ENCODE assay signal across 16 mouse cellular contexts in the genomic region with DNA sequence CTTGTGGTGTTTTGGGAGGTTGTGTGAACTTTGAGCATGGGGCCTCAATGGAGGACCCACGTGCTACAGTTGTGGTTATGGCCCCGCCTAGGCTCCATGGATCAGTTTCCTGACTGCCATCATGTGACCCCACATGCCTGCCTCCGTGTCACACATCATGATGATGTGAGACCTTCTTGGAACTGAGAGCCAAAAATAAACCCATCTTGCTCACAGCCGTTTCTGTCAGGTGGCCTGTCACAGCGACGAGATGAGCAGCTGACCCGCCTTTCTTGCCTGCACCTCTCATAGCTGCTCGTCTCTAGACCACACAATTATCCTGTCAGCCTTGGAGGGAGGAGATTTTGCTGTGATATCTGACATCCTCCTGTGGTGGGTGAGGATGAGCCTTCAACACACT.
DNase-seq lines count a peak whose midpoint lies in the region; ATAC-seq and TF ChIP-seq lines count a peak whose summit lies in the region.
"Had no signal": no experiment of that assay in that cellular context is flagged by ENCODE, and none has a peak within 500 bp of the region (broad histone marks: within the 10 kb centered on the region; RNA-seq: fewer than 3 reads in every experiment).

No protein-coding gene starts in this region.

- 0 out of 2 replicates have a peak, but pooled peaks cover 16% of the 10 kb centered on the region for H3K4me1 ChIP-seq in heart, postnatal 0 days (ENCODE audit: control insufficient read depth, insufficient read depth)
- H3K4me1 ChIP-seq in CH12.LX (ENCODE audit: control insufficient read depth in 1 of 2, insufficient read depth in 2 of 2): peaks cover 29 to 40% of the 10 kb centered on the region in 2 experiments
- H3K4me1 ChIP-seq: limb, embryonic 15.5 days; midbrain, embryonic 12.5 days had no signal

- dilution Hi-C loops in CH12.LX (cut with MboI; ENCODE audit: extremely low pct_ligation_motif_present, extremely low pct_unique_long_range_greater_than_20kb, low sequenced_read_pairs): no loop called here

- TF ChIP-seq RAD21 in CH12.LX (IDR thresholded peaks at IDR 0.05; ENCODE audit: low read depth, low read length): no peak

- in situ Hi-C loops in CH12.LX (cut with MboI; ENCODE audit: low pct_ligation_motif_present, low pct_unique_long_range_greater_than_20kb, low sequenced_read_pairs): no loop called here

- TF ChIP-seq CTCF in heart, postnatal 0 days (IDR thresholded peaks at IDR 0.05; ENCODE audit: low read depth): no peak
- TF ChIP-seq CTCF in CH12.LX (conservative IDR thresholded peaks at IDR 0.05 in 1 of 2, IDR thresholded peaks at IDR 0.05 in 1 of 2; ENCODE audit: low read depth in 2 of 2, low read length in 2 of 2): no peak
- no peak for TF ChIP-seq CTCF in left cerebral cortex, adult 2 months (IDR thresholded peaks at IDR 0.05)

- H3K9me3 ChIP-seq in heart, postnatal 0 days (replicated peaks; ENCODE audit: control insufficient read depth, low read length): 0 out of 2 replicates have a peak, but pooled peaks cover 4% of the 10 kb centered on the region
- peaks cover 20% of the 10 kb centered on the region for H3K9me3 ChIP-seq in CH12.LX (replicated peaks; ENCODE audit: low read length)
- H3K9me3 ChIP-seq: limb, embryonic 15.5 days had no signal

- H3K79me2 ChIP-seq in CH12.LX (replicated peaks; ENCODE audit: control insufficient read depth, extremely low read depth, insufficient read depth, poor library complexity, severe bottlenecking): no peaks in the 10 kb centered on the region

- H3K4me2 ChIP-seq in heart, postnatal 0 days (ENCODE audit: low read depth, low read length): no peak overlapping the region
- no peak overlapping the region for H3K4me2 ChIP-seq in CH12.LX (ENCODE audit: insufficient read depth, low read depth, poor library complexity, severe bottlenecking)
- H3K4me2 ChIP-seq: heart, embryonic 11.5 days; limb, embryonic 15.5 days; midbrain, embryonic 12.5 days had no signal

- no peak overlapping the region for H3K27ac ChIP-seq in heart, postnatal 0 days (ENCODE audit: low read depth)
- no peak overlapping the region for H3K27ac ChIP-seq in CH12.LX (ENCODE audit: insufficient read depth, low read depth)
- no peak overlapping the region for H3K27ac ChIP-seq in left cerebral cortex, adult 2 months
- H3K27ac ChIP-seq: limb, embryonic 15.5 days; midbrain, embryonic 12.5 days had no signal

- peak; percentile 75 for ATAC-seq in heart, postnatal 0 days (ENCODE audit: insufficient read depth, low read depth)
- peak; percentile 77 for ATAC-seq in inflammation-experienced regulatory T-cells, adult 6 months
- ATAC-seq: forebrain, embryonic 14.5 days; hindbrain, embryonic 16.5 days had no signal

- no peak overlapping the region for H3K4me3 ChIP-seq in heart, postnatal 0 days (ENCODE audit: low read depth, low read length)
- H3K4me3 ChIP-seq in CH12.LX (replicated peaks in 1 of 3; ENCODE audit: low read depth in 2 of 3, low read length in 2 of 3, poor library complexity in 1 of 3): no peak overlapping the region
- no peak overlapping the region for H3K4me3 ChIP-seq in left cerebral cortex, adult 2 months
- H3K4me3 ChIP-seq: limb, embryonic 15.5 days; midbrain, embryonic 12.5 days had no signal

- no peak for TF ChIP-seq POLR2A in CH12.LX (IDR thresholded peaks at IDR 0.05; ENCODE audit: low read depth, low read length)

- no peak overlapping the region for H3K9ac ChIP-seq in heart, postnatal 0 days (replicated peaks; ENCODE audit: low read depth, low read length)
- H3K9ac ChIP-seq in CH12.LX (ENCODE audit: insufficient read depth, low read depth): no peak overlapping the region
- H3K9ac ChIP-seq: limb, embryonic 15.5 days; midbrain, embryonic 12.5 days had no signal

- H3K36me3 ChIP-seq in heart, postnatal 0 days (replicated peaks; ENCODE audit: control insufficient read depth, insufficient read depth, low read length): no peaks in the 10 kb centered on the region
- H3K36me3 ChIP-seq in CH12.LX (replicated peaks in 1 of 2; ENCODE audit: control insufficient read depth in 1 of 2, insufficient read depth in 1 of 2, low read length in 1 of 2): no peaks in the 10 kb centered on the region
- H3K36me3 ChIP-seq: limb, embryonic 15.5 days; midbrain, embryonic 12.5 days had no signal

- WGBS in heart, postnatal 0 days: 31% methylated on average over 8 of the region's 8 CpGs

- no peak for TF ChIP-seq EP300 in heart, postnatal 0 days (IDR thresholded peaks at IDR 0.05; ENCODE audit: low read depth)
- TF ChIP-seq EP300 in CH12.LX (IDR thresholded peaks at IDR 0.05; ENCODE audit: low read length): peak; percentile 5; the same call in 1 of the 2 replicates

- intact Hi-C loops in left cerebral cortex, adult 2 months (cut with DNase I): no loop called here
- intact Hi-C loops in left cerebral cortex, postnatal 25 days (cut with DNase I): no loop called here

- no peaks in the 10 kb centered on the region for H3K27me3 ChIP-seq in heart, postnatal 0 days (ENCODE audit: control insufficient read depth, insufficient read depth, low read length)
- H3K27me3 ChIP-seq in CH12.LX (replicated peaks): peaks cover 55% of the 10 kb centered on the region
- H3K27me3 ChIP-seq: limb, embryonic 15.5 days; midbrain, embryonic 12.5 days had no signal

- DNase-seq in heart, postnatal 0 days (ENCODE audit: low spot score): peak; percentile 41
- no peak for DNase-seq in heart, adult 9 months (ENCODE audit: low spot score in 2 of 2)
- peak; percentile 47 for DNase-seq in CH12.LX (ENCODE audit: extremely low read depth)
- peak; percentile 46 for DNase-seq in thymus, postnatal 14 days
- no peak for DNase-seq in cerebellum, adult 11-12 months
- DNase-seq in left cerebral cortex, adult 2 months (ENCODE audit: extremely low spot score in 1 of 2, low spot score in 2 of 2): no peak
- no peak for DNase-seq in left cerebral cortex, postnatal 25 days (ENCODE audit: low spot score in 2 of 2)
- DNase-seq: adrenal gland, adult 8-10 months; kidney, adult 8-10 months; layer of hippocampus, postnatal 36 days had no signal

TF ChIP-seq in CH12.LX, 34 proteins besides CTCF, POLR2A, EP300 and RAD21:
- TF ChIP-seq TCF12 (IDR thresholded peaks at IDR 0.05; ENCODE audit: low read depth, low read length): 0 out of 2 replicates have a peak, but pooled peaks have one; percentile 33
- TF ChIP-seq ETS1 (conservative IDR thresholded peaks at IDR 0.05; ENCODE audit: low read depth, low read length): peak; percentile 63
- TF ChIP-seq BHLHE40 (IDR thresholded peaks at IDR 0.05; ENCODE audit: low read depth, low read length): peak; percentile 88
- no peak for TF ChIP-seq MXI1 (IDR thresholded peaks at IDR 0.05; ENCODE audit: low read depth, low read length)
- peak; percentile 66 for TF ChIP-seq USF1 (IDR thresholded peaks at IDR 0.05; ENCODE audit: low read depth, low read length)
- TF ChIP-seq JUND (conservative IDR thresholded peaks at IDR 0.05; ENCODE audit: low read depth, low read length): no peak
- TF ChIP-seq ZMIZ1 (IDR thresholded peaks at IDR 0.05; ENCODE audit: low read depth, low read length): no peak
- TF ChIP-seq USF2 (conservative IDR thresholded peaks at IDR 0.05; ENCODE audit: low read depth, low read length): peak; percentile 57
- peak; percentile 92 for TF ChIP-seq MAX (IDR thresholded peaks at IDR 0.05; ENCODE audit: low read length)
- TF ChIP-seq MEF2A (IDR thresholded peaks at IDR 0.05; ENCODE audit: borderline replicate concordance, low read depth, low read length): peak; percentile 89
- 0 out of 2 replicates have a peak, but pooled peaks have one; percentile 27 for TF ChIP-seq MYC (IDR thresholded peaks at IDR 0.05; ENCODE audit: low read depth, low read length)
TF ChIP-seq in CH12.LX: peak in this region for 8.

Comparison
In these comparisons a context has a peak if more than half of its experiments do, and no peak if none do; other contexts are left out.
1. DNase-seq: peak in heart, postnatal 0 days (single experiment), CH12.LX (single experiment) and thymus, postnatal 14 days (single experiment); none in heart, adult 9 months (0 of 2), cerebellum, adult 11-12 months (single experiment), left cerebral cortex, adult 2 months (0 of 2) and left cerebral cortex, postnatal 25 days (0 of 2).